Mouse (Mus musculus) ES-E14 (cell line): Measurements from ENCODE around the gene Prrt1. TPM values are rescaled to one million over a fixed set of nuclear protein-coding genes. Genes with fewer than 3 reads are reported as not detected.

Experiments
- DNase-seq: peaks from one replicate; pipeline ENCODE4 v3.0.0-alpha.2; 2013; ENCODE audit warnings: low read depth, low spot score
- H3K27ac ChIP-seq: 2 replicates; pipeline ENCODE4 v1.5.1; 2012; ENCODE audit warnings: low read depth, mild to moderate bottlenecking, low read length, moderate library complexity, mixed read lengths; ENCODE audit not compliant: poor library complexity, insufficient read depth, severe bottlenecking
- H3K36me3 ChIP-seq: 2 replicates; pipeline ENCODE4 v1.6.1; 2012; ENCODE audit warnings: mild to moderate bottlenecking, low read length, moderate library complexity, mixed read lengths; ENCODE audit not compliant: control insufficient read depth, poor library complexity, insufficient read depth, severe bottlenecking
- H3K4me1 ChIP-seq, 2 experiments: fragments of 150-350 bp in 1 of 2; sonication (generic) in 1 of 2; 2 replicates each; pipeline ENCODE4 v1.6.1; 2012; ENCODE audit warnings: low read length in 2 of 2, mild to moderate bottlenecking in 1 of 2, mixed read lengths in 1 of 2; ENCODE audit not compliant: control insufficient read depth in 2 of 2, insufficient read depth in 2 of 2, poor library complexity in 1 of 2
- H3K4me3 ChIP-seq, 2 experiments: fragments of 150-350 bp in 1 of 2; sonication (generic) in 1 of 2; 2 replicates each; pipeline ENCODE4 v1.5.1; 2012; ENCODE audit warnings: low read length in 2 of 2, low read depth in 1 of 2, mild to moderate bottlenecking in 1 of 2, mixed read lengths in 1 of 2; ENCODE audit not compliant: insufficient read depth in 1 of 2, poor library complexity in 1 of 2, severe bottlenecking in 1 of 2
- H3K9ac ChIP-seq: 2 replicates; pipeline ENCODE4 v1.6.1; 2012; ENCODE audit warnings: low read depth, mild to moderate bottlenecking, low read length, mixed read lengths; ENCODE audit not compliant: poor library complexity, insufficient read depth, severe bottlenecking
- H3K9me3 ChIP-seq: fragments of 150-350 bp; sonication (generic); 2 replicates; pipeline ENCODE4 v1.6.1; 2012; ENCODE audit warnings: low read depth, mild to moderate bottlenecking, low read length; ENCODE audit not compliant: control insufficient read depth, insufficient read depth
- CHD2 ChIP-seq: IDR thresholded peaks from 2 replicates; pipeline ENCODE4 v1.6.1; 2014; ENCODE audit warnings: mild to moderate bottlenecking, low read depth, low read length, inconsistent platforms
- HCFC1 ChIP-seq: IDR thresholded peaks from 2 replicates; pipeline ENCODE4 v1.6.1; 2012; ENCODE audit warnings: low read length, inconsistent platforms, borderline replicate concordance; ENCODE audit not compliant: insufficient read depth
- MAFK ChIP-seq: IDR thresholded peaks from 2 replicates; pipeline ENCODE4 v1.6.1; 2014; ENCODE audit warnings: mild to moderate bottlenecking, low read depth, low read length, inconsistent platforms; ENCODE audit not compliant: insufficient read depth
- ZC3H11A ChIP-seq: IDR thresholded peaks from 2 replicates; pipeline ENCODE4 v1.6.1; 2012; ENCODE audit warnings: low read depth, mild to moderate bottlenecking, inconsistent platforms, low read length, borderline replicate concordance
- ZNF384 ChIP-seq: IDR thresholded peaks from 2 replicates; pipeline ENCODE4 v1.6.1; 2012; ENCODE audit warnings: low read depth, low read length, inconsistent platforms
- in situ Hi-C, 2 experiments: fragments of 600-800 bp; cut with MboI; formaldehyde crosslinking; loops; one replicate each; pipeline ENCODE4 v1.15.1; 2025; ENCODE audit warnings: low sequenced_read_pairs in 2 of 2, inconsistent platforms in 1 of 2; ENCODE audit not compliant: unreplicated experiment in 2 of 2
- total RNA-seq: library from RNA; depleted of rRNA; stranded (reverse); fragments of 300-350 nt; gene quantifications from 2 replicates; pipeline ENCODE4 v1.2.3, GENCODE M21; 2012

Prrt1 gene
- total RNA-seq, 1 experiment = 0.13 TPM

DNA sequence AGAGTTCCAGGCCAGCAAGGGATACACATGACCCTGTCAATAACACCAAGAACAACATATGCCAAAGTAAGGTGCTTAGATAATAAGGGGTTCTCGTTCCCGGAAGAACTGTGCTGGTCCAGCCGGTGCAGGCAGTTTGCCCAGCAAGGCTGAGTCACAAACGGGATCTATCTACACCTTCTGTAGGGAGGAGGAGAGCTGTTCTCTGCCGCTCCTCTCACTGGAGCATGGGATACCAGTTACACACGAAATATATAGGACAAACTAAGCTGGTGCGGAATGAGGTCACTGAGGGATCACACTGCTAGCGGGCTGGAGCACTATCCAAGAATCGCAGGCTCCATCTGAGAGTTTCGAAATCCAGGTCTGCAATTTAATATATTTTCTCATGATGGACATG, 14.6 kb downstream of the Prrt1 start:
- no peak overlapping the region for H3K27ac ChIP-seq
- no peak for TF ChIP-seq MAFK
- no peak for TF ChIP-seq HCFC1
- TF ChIP-seq CHD2 = no peak
- TF ChIP-seq ZNF384 = no peak
- TF ChIP-seq ZC3H11A = no peak
- no peak for DNase-seq
- peaks cover 0 to 11% of the 10 kb centered on the region in 2 experiments; a peak in 2 of 4 replicates for H3K4me1 ChIP-seq
- no peak overlapping the region for H3K4me3 ChIP-seq
- no peak overlapping the region for H3K9ac ChIP-seq
- no peaks in the 10 kb centered on the region for H3K9me3 ChIP-seq
- H3K36me3 ChIP-seq = peaks cover 6% of the 10 kb centered on the region; the same call in 1 of the 2 replicates
- in situ Hi-C loops = no loop called here

DNA sequence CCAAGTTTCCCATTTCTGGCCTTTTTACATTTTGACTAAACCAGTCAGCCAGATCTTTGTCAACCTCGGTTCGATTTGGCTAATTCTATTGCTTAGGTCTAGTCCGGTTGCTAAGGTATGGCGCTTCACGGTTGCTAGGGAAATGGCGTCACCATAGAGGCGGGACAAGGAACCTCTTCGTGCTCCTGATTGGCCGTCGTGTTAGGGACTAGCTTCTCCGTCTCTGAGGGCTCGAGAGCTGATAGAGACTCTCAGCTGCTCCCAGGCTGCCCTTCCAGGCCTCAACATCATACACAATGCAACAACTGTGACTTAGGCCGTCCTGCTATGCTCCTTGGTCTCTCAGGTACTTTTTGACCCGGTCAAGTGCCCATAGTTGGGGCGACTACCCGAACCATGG, 15.3 kb downstream of the Prrt1 start, which contains the start of gene Fkbpl:
Gene Fkbpl, plus strand, starts transcription at position 157 of the 400 bp plus-strand sequence.
- H3K4me1 ChIP-seq = peaks cover 0 to 11% of the 10 kb centered on the region in 2 experiments; a peak in 2 of 4 replicates
- peaks cover 9% of the 10 kb centered on the region; the same call in 1 of the 2 replicates for H3K36me3 ChIP-seq
- no peak within 1 kb of the TSS for H3K27ac ChIP-seq
- H3K9me3 ChIP-seq = no peaks in the 10 kb centered on the region
- peak within 1 kb of the TSS; percentile 69 to 80 for H3K4me3 ChIP-seq
- in situ Hi-C loops = no loop called here
- H3K9ac ChIP-seq = peak within 1 kb of the TSS; percentile 66
- peak; percentile 98 for DNase-seq
- TF ChIP-seq ZC3H11A = no peak
- no peak for TF ChIP-seq CHD2
- TF ChIP-seq HCFC1 = peak; percentile 77; the same call in 1 of the 2 replicates
- no peak for TF ChIP-seq MAFK
- no peak for TF ChIP-seq ZNF384

DNA sequence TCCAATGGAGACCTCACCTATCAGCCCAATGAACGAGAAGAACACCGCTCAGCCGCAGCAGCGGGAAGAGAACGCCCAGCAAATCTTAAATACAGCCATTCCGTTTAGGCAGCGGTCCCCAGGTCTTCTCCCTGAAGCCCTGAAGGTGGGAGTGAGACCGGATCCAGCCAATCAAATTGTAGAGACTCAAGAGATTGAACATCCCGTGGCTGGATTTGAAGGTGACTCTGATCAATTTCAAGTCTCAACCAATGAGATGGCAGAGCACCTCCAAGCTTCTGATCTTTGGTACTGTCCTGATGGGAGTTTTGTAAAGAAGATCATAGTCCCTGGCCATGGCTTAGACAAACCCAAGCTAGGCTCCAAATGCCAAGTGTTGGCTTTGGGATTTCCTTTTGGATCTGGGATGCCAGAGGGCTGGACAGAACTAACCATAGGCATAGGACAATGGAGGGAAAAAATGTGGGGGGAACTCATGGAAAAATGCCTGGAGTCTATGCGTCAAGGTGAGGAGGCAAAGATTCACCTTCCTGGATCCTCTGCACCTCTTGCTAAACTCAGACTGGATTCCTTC, 16.0 kb downstream of the Prrt1 start:
- Histone ChIP-seq H3K4me3 (peak overlapping the region; percentile 69 to 80), H3K27ac (no peak overlapping the region), H3K9me3 (no peaks in the 10 kb centered on the region), H3K4me1 (peaks cover 0 to 11% of the 10 kb centered on the region in 2 experiments; a peak in 2 of 4 replicates), H3K9ac (peak overlapping the region; percentile 61; the same call in 1 of the 2 replicates), H3K36me3 (peaks cover 14% of the 10 kb centered on the region)
- TF ChIP-seq ZC3H11A = no peak
- TF ChIP-seq HCFC1 = no peak
- no peak for TF ChIP-seq ZNF384
- no peak for TF ChIP-seq CHD2
- no peak for TF ChIP-seq MAFK
- in situ Hi-C loops = no loop called here
- DNase-seq = no peak

DNA sequence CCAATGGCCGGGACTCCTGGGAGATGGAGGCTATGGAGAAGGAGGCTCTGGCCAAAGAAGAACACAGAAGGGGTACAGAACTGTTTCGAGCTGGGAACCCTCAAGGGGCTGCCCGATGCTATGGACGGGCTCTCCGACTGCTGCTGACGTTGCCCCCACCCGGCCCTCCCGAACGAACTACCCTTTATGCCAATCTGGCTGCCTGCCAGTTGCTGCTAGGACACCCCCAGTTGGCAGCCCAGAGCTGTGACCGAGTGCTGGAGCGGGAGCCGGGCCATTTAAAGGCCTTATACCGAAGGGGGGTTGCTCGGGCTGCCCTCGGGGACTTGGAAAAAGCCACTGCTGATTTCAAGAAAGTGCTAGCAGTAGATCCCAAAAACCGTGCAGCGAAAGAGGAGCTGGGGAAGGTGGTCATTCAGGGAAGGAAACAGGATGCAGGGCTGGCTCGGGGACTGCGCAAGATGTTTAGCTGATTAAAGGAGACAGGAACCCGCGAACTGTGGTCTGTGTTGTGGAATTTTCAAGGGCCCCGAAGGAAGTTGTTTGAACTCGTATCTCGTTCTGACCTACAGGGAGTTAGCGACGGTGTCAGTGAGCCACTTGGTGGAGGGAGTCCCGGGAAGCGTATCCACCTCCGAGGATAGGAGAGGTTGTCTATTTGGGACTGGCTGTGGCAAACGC, 16.6 kb downstream of the Prrt1 start:
- Histone ChIP-seq H3K27ac (no peak overlapping the region), H3K9me3 (no peaks in the 10 kb centered on the region), H3K4me3 (peak overlapping the region; percentile 51 to 53; a peak in 3 of 4 replicates), H3K9ac (peak overlapping the region; percentile 21; the same call in 1 of the 2 replicates), H3K36me3 (peaks cover 19% of the 10 kb centered on the region), H3K4me1 (peaks cover 0 to 11% of the 10 kb centered on the region in 2 experiments; a peak in 2 of 4 replicates)
- in situ Hi-C loops = no loop called here
- TF ChIP-seq CHD2 (no peak), ZC3H11A (no peak)
- DNase-seq = no peak
